Mouse (Mus musculus) liver (tissue): ENCODE data around the gene Lifr.

Experiments used
- DNase-seq: peaks from one replicate; pipeline ENCODE4 v3.0.0-alpha.2; 2020; ENCODE audit warnings: mixed read lengths

The Lifr gene

DNA sequence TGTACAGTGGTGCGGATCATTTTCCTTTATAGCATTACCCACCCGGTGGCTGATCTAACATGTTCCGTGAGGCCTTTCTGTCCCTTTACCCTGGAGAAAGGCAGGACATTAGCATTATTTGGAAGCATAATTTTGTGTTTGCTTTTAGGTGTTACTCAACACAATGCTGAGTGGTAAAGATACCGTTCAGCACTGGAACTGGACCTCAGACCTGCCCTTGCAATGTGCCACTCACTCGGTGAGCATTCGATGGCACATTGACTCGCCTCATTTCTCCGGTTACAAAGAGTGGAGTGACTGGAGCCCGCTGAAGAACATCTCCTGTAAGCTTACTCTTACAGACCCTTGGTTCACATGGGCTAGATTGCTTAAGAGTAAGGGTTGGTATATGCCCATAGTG is 76.3 kb downstream of the Lifr start:
- DNase-seq: no peak

DNA sequence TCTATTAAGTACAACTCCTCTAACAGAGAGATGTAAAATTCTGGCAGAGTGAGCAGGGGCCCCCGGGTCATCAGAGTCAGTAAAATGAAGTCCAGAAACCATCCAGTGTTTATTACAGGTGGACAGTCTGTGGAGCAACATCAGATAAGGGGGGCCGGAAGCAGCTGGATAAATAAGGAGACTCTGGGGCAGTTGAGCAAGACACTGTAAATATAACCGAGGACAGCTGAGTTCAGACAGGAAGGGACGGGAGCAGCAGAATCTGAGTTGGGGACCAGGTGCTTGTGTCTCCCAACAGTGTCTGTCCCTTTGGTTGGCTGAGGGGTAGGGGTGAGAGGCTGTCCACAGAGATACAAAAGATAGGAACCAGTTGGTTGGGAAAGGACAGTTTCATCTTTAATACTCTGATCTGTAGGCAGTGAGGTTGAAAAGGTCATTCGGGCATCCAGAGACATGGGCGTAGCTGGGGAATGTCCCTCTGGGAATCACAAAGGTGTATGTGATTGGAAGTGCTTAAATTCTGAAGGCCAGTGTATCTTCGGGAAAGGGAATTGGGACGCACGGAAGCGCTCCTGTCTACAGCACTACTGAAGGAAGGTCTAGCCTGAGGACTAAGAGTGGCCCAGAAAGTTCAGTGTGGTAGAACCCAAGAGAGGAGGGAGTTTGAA is 77.0 kb downstream of the Lifr start:
- DNase-seq: peak; percentile 32

DNA sequence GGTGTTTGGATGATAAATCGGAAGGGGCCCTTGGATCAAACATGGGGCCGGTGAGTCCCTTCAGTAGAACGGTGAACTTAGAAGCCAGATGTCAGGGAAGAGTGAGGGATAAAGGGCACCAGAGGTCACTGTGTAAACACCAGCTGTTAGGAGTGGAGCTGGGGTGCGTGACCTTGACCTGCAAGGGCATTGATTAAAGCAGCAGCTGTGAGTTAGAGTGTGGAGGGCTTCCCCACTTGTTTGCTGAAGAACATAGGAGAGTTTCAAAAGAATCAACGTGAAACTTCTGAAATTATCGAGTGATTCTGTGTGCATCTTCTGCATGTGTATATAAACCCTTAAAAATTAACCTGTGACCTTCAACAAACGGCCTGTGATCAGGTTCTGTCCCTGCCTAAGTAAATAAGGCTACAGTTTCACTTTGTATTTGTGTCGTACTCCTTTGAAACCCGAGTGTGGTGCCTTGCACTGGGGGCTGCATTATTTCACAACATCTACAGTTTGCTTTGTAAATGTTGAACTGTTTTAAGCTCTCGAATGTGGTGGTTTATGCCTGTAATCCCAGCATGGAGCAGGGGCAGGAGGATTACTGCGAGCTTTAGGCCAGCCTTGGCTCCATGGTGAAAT is 77.6 kb downstream of the Lifr start:
- DNase-seq: peak; percentile 45

DNA sequence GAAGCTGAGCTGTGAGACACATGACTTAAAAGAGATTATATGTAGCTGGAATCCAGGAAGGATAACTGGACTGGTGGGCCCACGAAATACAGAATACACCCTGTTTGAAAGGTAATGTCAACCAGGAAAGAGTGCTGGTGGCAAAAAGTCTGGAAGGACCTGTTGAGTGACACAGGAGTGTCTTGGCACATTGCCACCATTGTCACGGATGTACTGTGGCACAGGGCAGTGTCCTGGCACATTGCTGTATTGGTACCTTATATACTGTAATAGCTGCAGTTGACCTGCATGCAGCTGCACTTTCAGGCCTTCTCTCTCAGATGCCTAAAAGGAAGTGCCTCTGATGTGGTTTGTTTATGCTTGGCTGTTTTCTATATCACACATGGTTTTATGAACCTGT is 82.5 kb downstream of the Lifr start:
- DNase-seq: no peak

DNA sequence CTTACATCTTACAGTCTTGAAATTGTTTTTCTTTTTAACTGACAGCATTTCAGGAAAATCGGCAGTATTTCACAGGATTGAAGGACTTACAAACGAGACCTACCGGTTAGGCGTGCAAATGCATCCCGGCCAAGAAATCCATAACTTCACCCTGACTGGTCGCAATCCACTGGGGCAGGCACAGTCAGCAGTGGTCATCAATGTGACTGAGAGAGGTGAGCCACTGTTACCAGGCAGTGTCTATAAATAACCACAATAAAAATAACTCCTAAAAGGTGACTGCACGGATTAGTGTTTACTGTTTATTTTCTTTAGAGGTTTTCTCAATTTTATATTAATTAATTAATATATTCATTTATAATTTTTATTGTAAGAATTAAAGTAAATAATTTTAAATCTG is 82.9 kb downstream of the Lifr start:
- DNase-seq: no peak

DNA sequence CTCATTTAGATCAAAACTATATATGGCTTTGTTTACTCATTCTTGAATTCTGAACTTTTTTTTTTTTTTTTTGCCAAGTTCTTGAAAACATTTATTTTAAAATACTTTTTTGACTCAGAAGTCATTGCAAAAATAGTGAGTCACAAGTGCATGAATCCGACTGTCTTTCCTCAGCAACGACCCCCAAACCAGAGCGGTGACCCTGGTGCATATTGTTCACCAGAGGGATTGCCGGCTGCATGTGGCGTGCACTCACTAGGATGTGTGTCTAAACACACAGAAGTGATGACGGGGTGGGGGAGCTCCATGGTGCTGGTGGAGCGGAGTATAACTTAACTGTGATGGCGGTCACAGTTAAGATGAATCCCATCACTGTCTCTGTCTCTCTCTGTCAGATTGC is 83.4 kb downstream of the Lifr start:
- DNase-seq: no peak

DNA sequence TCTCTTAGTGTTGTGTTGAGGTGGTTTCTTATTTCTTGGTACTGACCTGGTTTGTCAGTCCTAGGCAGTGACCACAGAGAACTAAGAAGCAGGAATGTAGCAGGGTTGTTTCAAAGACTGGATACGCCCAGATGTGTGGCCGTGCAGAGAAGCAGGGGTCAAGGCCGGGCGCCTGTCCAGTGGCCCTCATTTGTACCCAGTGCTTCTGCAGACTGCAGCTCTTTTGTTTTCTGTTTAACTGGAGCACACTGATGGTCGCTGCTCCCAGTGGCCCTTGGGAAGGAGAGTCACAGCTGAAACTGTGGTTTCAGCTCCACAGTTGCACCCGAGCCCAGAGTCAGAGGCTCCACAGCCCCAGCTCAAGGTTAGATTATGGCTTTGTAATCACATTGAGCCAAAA is 90.2 kb downstream of the Lifr start:
- no peak for DNase-seq

DNA sequence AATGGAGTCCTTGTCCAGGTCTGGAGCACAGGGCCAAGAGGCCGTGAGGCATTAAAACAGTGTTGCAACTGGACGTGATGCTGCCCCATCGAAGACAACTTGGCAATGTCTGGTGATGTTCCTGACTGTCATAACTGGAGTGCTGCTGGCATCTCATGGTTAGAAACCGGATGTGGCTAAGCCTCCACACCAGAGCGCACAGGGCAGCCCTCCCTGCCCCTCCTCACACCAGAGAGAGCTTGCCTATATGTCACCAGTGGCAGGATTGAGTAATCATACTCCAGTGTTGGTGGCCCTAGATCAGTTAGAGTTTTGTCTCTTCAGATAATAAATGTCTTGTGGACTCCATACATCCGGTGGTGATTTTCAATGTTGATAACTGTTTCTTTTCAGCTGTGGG is 97.3 kb downstream of the Lifr start:
- DNase-seq: no peak

DNA sequence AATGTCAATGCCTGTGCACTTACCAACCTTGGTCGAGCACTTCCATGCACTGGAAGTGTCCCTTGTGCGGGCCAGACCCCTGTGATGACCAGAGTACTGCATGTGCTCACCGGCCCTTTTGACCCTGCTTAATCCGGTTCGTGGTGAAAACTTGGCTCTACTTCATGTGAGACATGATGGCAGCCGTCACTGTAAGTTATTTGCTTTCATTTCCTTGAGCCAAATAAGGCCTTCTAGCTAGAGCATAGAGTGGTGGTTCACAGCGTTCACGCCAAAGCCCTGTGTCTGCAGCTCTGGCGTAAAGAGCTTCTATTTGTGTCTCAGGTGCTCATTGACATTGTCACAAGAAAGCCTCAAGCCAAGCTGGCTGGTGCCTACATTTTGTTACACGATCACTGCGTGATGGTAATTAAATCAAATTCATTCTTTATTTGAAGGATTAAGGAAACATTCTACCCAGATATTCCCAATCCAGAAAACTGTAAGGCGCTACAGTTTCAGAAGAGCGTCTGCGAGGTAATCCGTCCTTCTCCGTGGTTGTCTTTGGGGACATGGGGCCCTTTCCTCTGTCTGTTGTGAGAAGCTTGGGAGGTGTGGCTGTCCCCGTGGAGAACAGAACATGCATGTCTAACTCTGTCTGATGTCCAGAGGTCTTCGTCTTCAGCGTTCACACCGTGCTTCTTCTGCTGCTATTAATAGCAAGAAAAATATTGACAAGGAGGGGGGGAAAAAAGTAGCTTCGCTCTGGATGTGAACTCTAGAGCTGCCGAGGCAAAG is 99.5 kb downstream of the Lifr start:
- DNase-seq: no peak

DNA sequence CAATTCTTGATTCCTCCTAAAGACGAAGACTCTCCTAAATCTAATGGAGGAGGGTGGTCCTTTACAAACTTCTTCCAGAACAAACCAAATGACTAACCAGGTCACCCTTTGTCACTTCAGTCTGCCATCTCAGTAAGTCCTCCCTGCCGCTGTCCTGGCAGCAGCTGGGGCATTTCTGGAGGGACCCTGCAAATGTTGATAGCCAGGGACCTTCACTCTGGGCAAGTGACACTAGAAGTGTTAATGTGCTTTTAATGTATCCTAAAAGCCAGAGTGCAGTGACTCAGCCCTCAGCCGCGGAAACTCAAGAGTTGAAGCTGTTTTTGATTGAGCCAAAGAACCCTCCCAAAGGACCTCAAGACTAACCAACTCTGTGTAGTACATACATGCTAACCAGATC is 100.7 kb downstream of the Lifr start:
- DNase-seq: no peak

DNA sequence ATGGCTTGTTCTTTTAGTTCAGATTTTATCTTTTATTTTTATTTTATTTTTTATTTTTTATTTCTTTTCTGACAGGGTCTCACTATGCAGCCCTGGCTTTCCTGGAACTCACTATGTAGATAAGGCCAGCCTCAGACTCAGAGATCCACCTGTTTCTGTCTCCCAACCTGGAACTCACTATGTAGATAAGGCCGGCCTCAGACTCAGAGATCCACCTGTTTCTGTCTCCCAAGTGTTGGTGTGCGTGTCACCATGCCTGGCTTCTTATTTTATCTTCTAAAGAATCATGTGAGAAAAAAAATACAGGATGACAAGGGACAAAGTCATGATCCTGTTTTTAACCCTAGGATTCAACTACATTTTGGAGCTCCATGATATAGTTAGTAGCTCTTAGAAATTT is 102.2 kb downstream of the Lifr start:
- no peak for DNase-seq

DNA sequence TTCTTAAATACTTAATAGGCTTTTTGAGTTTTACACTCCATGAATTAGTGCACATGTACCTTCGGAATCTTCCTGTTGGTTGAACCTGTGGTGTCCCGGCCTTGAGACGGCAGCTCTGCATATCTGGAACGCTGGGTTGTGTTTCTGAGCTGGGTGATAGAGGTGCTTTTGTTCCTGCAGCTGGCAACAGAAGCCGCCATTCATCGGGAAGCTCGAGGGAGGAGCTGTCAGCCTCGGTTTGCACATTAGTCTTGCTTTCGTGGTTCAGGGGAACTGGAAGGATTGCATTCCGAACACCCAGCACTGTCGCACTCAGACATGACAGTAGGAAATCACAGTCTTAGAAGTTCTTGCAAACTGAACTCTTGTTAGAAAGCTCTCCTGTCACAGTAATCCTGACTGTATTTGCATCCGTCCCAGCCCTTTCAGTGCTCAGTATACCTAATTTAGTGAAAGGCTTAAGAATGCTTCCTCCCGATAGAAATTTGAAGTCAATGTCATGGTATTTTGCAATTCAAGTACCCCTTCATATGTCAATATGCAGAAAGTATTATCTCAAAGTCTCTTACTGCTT is 103.8 kb downstream of the Lifr start:
- DNase-seq: no peak

DNA sequence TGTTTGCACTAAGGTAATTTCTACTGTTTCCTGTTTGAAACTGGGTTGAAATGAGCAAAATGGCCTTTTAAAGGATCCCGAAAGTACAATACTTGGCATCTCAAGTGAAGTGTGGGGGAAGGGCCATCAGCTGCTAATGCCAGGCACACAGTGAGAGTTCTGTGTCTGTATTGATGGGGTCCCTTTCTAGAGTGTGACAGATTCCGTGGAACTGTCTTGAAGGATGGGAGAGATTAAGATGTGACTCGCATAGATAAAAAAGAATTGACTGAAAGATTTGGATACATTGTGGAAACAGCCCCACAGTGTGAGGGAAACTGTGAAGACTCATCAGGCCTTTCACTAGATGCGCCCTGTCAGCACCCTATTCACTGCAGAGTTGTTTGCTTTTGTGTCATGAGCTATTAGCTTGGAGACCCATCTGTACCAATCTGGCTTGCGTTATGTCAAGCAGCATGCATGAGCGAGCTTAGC is 104.4 kb downstream of the Lifr start:
- no peak for DNase-seq

DNA sequence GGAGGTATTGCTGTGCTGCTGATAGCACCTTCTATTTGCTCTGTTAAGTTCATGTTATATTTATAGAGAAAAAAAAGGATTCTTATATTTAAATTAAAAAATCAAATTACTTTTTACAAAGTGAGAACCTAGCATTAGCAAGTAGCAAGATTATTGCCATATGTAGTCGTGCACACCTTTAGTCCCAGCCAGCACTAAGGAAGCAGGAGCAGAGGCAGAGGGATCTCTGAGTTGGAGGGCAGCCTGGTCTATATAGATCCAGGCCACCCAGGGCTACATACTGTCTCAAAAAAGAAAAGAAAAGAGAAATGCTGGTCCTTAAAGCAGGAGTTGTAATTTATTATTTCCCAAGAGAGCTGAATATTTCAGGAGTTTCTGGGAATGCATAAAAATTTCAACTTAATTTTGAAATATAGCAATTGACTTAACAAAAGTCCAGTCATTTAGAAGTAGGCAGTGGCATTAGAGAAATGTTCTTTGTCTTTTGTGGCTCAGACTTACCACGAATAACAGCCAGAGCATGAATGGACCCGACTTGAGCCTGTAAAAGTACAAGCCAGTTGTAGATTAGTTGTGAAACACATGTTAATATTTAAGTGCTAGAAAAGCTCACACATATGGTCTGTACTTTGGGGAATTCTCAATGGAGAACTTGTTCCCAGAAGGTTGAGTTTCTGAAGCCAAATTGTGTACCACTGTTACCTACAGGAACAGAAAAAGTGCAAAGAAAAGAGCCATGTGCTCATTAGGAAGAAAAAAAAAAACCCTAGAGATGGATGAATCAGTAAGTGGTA is 107.4 kb downstream of the Lifr start:
- no peak for DNase-seq

DNA sequence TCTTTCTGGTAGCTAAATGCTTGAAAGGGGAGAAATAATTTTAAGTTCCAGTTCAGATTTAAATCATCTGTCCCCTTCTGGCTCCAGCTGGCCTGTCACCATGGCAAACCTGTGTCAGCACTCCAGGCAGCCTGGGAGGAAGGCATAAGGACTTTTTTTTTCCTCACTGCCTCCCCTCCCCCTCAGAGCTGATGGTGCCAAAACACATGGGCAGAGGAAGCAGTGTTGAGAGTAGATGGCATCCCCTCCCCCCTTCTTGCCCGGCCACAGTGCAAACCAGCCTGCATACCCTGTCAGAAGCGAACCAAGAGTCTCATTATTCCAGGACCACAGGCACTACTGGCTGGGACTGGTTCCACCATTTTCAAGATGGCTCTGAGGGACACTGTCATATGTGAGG is 108.4 kb downstream of the Lifr start:
- DNase-seq: no peak

DNA sequence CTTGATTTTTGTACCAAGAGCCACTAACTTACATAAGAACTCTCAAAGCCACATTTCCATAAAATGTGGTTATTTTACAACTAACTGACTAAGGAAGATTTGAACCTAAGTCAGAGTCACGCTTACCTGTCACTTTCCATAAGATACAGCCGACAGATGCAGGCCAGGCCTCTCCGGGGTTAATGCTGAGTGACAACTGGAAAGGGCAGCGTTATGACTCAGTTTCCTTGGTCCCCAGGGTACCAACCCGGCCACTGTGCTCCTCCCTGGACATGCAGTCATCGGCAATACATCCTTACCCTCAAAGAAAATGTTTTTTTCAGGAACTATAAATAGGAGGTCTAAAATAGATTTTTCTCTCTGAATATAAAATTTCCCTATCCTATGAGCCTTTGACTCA is 109.9 kb downstream of the Lifr start:
- DNase-seq: no peak

DNA sequence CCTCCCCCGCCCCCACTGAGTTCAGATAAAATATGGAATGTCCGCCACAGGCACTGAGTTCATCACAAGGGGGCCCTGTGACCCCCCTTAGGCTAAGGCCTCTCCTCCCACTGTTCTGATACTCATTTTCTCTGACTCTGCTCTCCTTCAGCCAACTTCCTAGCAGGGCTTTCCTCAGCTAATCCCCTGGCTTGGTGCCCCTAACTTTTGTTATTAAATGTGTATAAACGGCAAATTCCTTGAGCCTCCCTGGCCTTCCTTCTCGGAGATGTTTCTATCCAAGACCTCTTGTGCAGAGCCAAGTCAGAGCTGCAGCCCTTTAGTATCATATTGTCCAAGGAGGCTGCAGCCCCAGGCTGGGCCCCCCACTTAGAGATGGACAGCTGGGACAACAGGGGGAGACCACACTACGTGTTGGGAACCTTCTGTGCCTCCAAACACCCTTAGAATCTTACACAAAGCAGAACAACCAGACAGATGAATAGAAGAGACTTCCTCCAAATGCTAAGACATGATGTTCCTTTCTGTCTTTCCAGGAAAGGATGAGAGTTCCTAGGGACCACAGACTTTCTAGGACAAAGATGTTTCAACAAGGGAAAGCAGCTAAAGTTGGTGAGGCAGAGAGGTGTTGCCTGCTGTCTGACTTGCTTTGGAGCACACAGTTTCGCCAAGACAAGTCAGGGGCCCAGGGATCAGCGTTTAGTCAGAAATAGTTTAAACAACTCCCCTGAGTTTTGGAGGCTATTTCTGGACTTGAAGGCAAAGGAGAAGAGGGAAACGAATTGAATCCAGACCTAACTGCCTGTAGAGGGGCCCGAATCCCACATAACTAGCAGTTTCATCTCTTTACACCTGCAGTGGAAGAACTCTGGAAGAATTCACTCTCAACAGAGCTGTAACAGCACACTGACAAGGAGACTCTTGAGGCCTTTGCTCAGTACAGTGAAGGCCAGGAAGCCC is 111.3 kb downstream of the Lifr start:
- DNase-seq: no peak

DNA sequence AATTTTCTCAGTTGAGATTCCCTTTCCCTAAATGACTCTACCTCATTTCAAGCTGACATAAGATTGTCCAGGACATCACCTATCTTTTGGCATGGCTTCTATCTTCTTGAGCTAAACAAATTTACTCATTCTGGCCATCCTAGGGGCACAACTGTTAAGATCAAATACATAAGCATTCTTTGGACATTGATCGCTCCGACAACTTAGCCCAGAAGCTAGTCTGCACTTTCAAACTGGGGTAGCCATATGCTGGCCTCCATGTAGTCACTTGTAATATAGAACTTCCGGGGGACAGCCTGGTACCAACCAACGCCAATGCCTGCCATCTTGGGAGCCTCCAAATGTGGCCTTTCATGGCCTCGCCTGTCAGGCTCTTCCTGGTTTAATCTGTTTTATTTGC is 112.6 kb downstream of the Lifr start:
- DNase-seq: no peak

DNA sequence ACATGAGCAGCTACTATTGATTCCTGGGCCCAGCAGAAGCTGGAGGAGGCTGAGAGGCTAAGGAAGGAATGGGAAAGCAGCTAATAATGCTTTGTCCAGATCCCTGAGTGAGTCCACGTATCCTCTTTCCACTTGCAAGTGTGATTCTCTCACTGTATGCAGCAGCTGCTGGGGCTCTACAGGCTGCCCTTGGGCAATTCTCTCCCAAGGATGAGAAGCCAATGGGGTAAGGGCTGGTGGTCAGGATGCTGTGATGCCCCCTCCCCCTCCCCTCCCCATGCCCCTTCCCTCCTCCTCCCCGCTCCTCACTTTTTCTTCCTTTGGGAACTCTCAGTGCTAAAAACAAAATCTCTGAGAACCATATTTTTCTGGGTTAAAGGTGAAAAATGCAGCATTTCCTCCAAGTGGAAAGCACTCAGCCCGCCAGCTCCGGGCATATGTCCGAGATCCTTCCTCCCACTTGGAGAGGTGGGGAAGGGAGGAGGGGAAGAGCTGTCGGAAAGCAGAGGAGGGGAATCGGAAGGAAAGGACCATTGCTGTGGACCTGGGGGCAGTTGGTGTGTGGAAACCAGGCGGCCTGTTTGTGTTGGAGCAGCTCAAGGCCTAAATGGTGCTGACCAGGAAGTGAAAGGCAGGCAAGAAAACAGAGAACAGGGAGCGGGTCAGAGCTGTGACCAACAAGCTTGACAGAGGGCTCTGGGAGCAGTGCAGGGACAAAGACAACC is 113.4 kb downstream of the Lifr start:
- DNase-seq: peak; percentile 23

DNA sequence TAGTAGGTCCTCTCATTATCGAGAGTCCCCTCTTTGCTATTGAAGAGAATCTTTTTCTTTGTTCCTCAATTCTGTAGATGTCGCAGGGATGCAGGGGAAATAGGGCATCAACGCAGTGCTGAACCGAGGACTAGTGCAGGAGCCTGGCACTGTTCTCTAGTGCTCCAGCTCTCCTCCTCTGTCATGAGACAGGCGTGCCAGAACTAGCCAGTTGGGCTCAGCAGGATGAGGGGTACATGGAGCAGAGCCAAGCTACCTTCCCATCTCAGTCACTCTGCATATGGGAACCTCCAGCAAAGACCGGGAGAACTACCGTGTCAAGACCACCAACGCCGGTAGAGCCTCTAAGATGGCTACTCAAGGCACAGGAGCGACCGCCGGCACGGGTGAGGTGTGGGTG is 114.5 kb downstream of the Lifr start:
- no peak for DNase-seq

DNA sequence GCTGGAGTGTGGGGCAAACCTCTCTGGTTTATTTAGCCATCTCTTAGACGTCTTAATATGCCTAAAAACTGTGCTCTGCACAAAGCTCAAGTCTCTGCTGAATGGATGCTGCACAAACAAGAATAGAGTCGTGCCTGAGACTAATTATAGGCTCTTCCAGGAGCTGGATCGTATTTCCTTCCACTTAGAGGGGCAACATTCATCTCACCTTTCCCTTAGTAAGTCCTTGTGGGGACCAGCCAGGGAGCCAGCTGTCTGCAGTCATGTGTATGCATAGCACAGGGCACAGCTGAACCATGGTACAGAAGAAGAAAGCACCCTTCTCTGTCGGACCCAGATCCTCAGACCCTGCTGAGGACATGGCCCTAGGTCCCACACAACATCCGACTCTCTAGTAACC is 115.7 kb downstream of the Lifr start:
- DNase-seq: no peak
